Mouse (Mus musculus) liver, embryonic 15.5 days (tissue): ENCODE results near the gene Ttll12. TPM values are rescaled to one million over a fixed set of nuclear protein-coding genes. Genes with fewer than 3 reads are reported as not detected.
A peak's percentile ranks its signal among the peaks of the same experiment; 100 is the strongest.

Source experiments
- ATAC-seq: fragments of 200-750 bp; cut with Nextera tagmentation; 2 replicates; pipeline ENCODE4 v1.8.0; 2017; ENCODE audit warnings: moderate number of reproducible peaks, mild to moderate bottlenecking, moderate library complexity; ENCODE audit not compliant: insufficient read depth
- H3K27ac ChIP-seq: fragments of 300-500 bp; sonication (generic); replicated peaks from 2 replicates; pipeline ENCODE4 v1.5.1; 2015; ENCODE audit warnings: mild to moderate bottlenecking, inconsistent platforms
- H3K27me3 ChIP-seq: fragments of 300-500 bp; sonication (generic); 2 replicates; pipeline ENCODE4 v1.6.1; 2015; ENCODE audit warnings: mild to moderate bottlenecking, inconsistent platforms
- H3K36me3 ChIP-seq: fragments of 300-500 bp; sonication (generic); replicated peaks from 2 replicates; pipeline ENCODE4 v1.6.1; 2015; ENCODE audit warnings: moderate library complexity, mild to moderate bottlenecking, inconsistent platforms
- H3K4me1 ChIP-seq: fragments of 300-500 bp; sonication (generic); replicated peaks from 2 replicates; pipeline ENCODE4 v1.6.1; 2015; ENCODE audit warnings: inconsistent platforms
- H3K4me2 ChIP-seq: fragments of 300-500 bp; sonication (generic); 2 replicates; pipeline ENCODE4 v1.6.1; 2015; ENCODE audit warnings: moderate library complexity, mild to moderate bottlenecking, inconsistent platforms
- H3K4me3 ChIP-seq: fragments of 300-500 bp; sonication (generic); replicated peaks from 2 replicates; pipeline ENCODE4 v1.5.1; 2015; ENCODE audit warnings: mild to moderate bottlenecking, inconsistent platforms
- H3K9ac ChIP-seq: fragments of 300-500 bp; sonication (generic); 2 replicates; pipeline ENCODE4 v1.6.1; 2015; ENCODE audit warnings: moderate library complexity, mild to moderate bottlenecking, inconsistent platforms
- H3K9me3 ChIP-seq: fragments of 300-500 bp; sonication (generic); replicated peaks from 2 replicates; pipeline ENCODE4 v1.6.1; 2016; ENCODE audit warnings: inconsistent platforms
- WGBS: fragments of 180-500 bp; shearing (Covaris S2); methylation state at CpG from one replicate; pipeline ENCODE4 v1.1.7; 2015; ENCODE audit warnings: mixed read lengths; ENCODE audit not compliant: insufficient replicate concordance; 5-methylcytosine and 5-hydroxymethylcytosine counted together
- polyA plus RNA-seq: library from polyadenylated mRNA; unstranded; fragments of >200 nt; fragmentation: Nextera tagmentation; extraction: Ambion mirVana; gene quantifications from 2 replicates; pipeline ENCODE4 v1.2.1, GENCODE M21; 2015

Gene Ttll12
- polyA plus RNA-seq, 1 experiment from 2014 or later = 35.6 TPM

- H3K9ac ChIP-seq = no peak overlapping the region
- no peak overlapping the region for H3K27ac ChIP-seq
- H3K9me3 ChIP-seq = no peaks in the 10 kb centered on the region
- H3K4me1 ChIP-seq = no peaks in the 10 kb centered on the region
- no peaks in the 10 kb centered on the region for H3K36me3 ChIP-seq
- H3K4me2 ChIP-seq = no peak overlapping the region
- WGBS = 60% methylated on average over 3 of the region's 3 CpGs
- H3K27me3 ChIP-seq = no peaks in the 10 kb centered on the region
- no peak for ATAC-seq
- H3K4me3 ChIP-seq = no peak overlapping the region
Observed at GRCm38 (mm10) chr15:83615245-83615644, 20.3 kb upstream of the Ttll12 start.

DNA sequence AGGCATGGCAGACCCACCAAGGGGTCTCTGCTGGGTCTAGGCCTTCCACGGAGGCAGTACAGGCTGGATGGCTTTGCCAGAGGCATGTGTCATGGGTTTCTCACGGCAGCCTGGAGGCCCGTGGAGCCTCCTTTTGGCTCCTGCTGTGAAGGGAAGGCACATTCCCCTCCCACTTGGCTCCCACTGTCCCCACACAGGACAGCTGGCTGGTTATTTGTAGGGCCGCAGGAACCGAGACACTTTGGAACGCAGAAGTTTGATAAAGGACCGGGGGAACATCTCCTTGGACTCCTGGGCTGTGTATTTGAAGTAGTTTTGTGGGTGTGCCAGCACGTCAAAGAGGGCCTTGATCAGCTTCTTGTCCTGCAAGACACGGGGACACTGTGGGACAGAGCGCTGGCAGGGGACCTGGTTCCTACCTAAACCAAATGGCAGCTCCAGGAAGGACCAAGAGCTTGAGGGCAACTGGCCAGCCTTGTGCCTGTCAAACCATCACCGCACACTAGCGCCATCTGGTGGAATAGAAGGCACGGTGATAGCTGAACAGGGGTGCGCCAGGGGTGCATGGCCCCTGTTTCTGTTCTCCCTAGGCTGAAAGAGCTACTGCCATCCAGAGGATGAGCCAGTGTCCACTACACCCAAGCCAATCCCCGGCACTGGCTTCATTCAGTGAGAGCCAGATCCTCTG is 12.3 kb upstream of the Ttll12 start:
- Histone ChIP-seq H3K4me1 (peaks cover 48% of the 10 kb centered on the region), H3K9me3 (no peaks in the 10 kb centered on the region), H3K27me3 (no peaks in the 10 kb centered on the region), H3K27ac (peak overlapping the region; percentile 43), H3K4me2 (peak overlapping the region; percentile 61), H3K36me3 (no peaks in the 10 kb centered on the region), H3K4me3 (peak overlapping the region; percentile 14), H3K9ac (peak overlapping the region; percentile 34; the same call in 1 of the 2 replicates)
- WGBS = 40% methylated on average over 15 of the region's 15 CpGs
- peak; percentile 60 for ATAC-seq

DNA sequence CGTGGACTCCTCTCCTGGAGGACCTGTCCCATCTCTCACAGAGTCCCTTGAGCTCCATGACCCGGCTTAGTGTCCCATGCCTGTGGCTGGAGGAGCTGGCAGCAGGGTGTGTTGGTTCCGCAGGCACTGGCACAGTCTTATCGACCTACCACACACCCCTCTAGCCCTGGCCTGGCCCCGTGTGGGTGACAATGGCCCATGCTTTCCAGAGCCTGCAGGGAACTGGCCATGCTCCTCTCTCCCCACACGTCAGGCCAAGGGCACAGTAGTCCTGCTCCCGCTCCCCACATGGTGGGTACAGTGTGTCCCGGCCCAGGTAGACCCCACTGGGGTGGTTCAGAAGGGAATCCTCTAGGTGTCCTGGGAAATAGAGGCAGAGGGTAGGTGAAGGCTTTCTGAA is 11.7 kb upstream of the Ttll12 start:
- Histone ChIP-seq H3K4me2 (peak overlapping the region; percentile 61), H3K9ac (peak overlapping the region; percentile 34; the same call in 1 of the 2 replicates), H3K36me3 (no peaks in the 10 kb centered on the region), H3K4me1 (peaks cover 51% of the 10 kb centered on the region), H3K9me3 (no peaks in the 10 kb centered on the region), H3K27me3 (no peaks in the 10 kb centered on the region), H3K27ac (peak overlapping the region; percentile 43), H3K4me3 (peak overlapping the region; percentile 14)
- 53% methylated on average over 8 of the region's 8 CpGs for WGBS
- peak; percentile 91 for ATAC-seq

- WGBS = 80% methylated on average over 11 of the region's 11 CpGs
Observed at GRCm38 (mm10) chr15:83606216-83606615, 11.3 kb upstream of the Ttll12 start.

DNA sequence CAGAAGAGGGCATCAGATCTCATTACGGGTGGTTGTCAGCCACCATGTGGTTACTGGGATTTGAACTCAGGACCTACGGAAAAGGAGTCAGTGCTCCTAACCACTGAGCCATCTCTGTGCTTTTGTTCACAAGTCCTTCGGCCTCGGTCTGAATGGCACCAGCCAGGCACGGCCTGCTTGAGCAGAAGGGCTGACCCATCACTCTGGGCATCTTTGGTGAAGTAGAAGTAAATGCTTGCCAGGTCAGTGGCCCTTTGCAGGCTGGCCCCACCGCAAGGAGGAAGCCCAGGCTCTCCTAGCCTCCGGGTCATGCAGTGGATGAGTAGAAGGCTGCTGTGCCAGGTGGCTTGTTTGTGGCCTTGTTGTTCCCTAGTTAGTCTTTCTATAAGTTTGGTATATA is 8.5 kb upstream of the Ttll12 start:
- no peak overlapping the region for H3K4me3 ChIP-seq
- H3K9me3 ChIP-seq = no peaks in the 10 kb centered on the region
- no peak overlapping the region for H3K4me2 ChIP-seq
- H3K9ac ChIP-seq = no peak overlapping the region
- no peaks in the 10 kb centered on the region for H3K36me3 ChIP-seq
- peak overlapping the region; percentile 38; the same call in 1 of the 2 replicates for H3K27ac ChIP-seq
- 84% methylated on average over 7 of the region's 7 CpGs for WGBS
- peaks cover 66% of the 10 kb centered on the region for H3K4me1 ChIP-seq
- no peaks in the 10 kb centered on the region for H3K27me3 ChIP-seq
- ATAC-seq = no peak

More at GRCm38 (mm10) chr15:83606216-83606615, 11.3 kb upstream of the Ttll12 start:
- no peaks in the 10 kb centered on the region for H3K36me3 ChIP-seq
- peak overlapping the region; percentile 61 for H3K4me2 ChIP-seq
- peaks cover 55% of the 10 kb centered on the region for H3K4me1 ChIP-seq
- H3K9me3 ChIP-seq = no peaks in the 10 kb centered on the region
- peak; percentile 40 for ATAC-seq
- no peaks in the 10 kb centered on the region for H3K27me3 ChIP-seq
- peak overlapping the region; percentile 43 for H3K27ac ChIP-seq
- no peak overlapping the region for H3K9ac ChIP-seq
- H3K4me3 ChIP-seq = no peak overlapping the region

DNA sequence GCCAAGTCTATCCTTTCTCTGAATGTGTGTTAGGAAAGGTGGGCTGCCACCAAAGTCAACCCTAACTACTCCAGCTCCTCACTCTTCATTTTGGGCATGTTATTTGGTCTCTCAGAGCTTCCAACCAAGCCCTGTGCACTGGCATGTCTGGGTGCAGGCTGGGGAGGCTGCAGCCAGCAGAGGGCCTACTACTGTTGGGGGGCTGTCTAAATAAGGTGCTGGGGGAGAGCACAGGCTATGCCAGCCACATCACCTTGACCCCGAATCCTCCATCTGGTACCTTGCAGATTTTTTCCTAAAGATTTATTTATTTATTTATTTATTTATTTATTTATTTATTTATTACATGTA is 8.1 kb upstream of the Ttll12 start:
- H3K27ac ChIP-seq = no peak overlapping the region
- H3K27me3 ChIP-seq = no peaks in the 10 kb centered on the region
- H3K36me3 ChIP-seq = no peaks in the 10 kb centered on the region
- no peaks in the 10 kb centered on the region for H3K9me3 ChIP-seq
- WGBS = 79% methylated on average over 1 of the region's 1 CpGs
- H3K4me1 ChIP-seq = peaks cover 66% of the 10 kb centered on the region
- H3K4me2 ChIP-seq = no peak overlapping the region
- H3K9ac ChIP-seq = no peak overlapping the region
- ATAC-seq = no peak
- no peak overlapping the region for H3K4me3 ChIP-seq

DNA sequence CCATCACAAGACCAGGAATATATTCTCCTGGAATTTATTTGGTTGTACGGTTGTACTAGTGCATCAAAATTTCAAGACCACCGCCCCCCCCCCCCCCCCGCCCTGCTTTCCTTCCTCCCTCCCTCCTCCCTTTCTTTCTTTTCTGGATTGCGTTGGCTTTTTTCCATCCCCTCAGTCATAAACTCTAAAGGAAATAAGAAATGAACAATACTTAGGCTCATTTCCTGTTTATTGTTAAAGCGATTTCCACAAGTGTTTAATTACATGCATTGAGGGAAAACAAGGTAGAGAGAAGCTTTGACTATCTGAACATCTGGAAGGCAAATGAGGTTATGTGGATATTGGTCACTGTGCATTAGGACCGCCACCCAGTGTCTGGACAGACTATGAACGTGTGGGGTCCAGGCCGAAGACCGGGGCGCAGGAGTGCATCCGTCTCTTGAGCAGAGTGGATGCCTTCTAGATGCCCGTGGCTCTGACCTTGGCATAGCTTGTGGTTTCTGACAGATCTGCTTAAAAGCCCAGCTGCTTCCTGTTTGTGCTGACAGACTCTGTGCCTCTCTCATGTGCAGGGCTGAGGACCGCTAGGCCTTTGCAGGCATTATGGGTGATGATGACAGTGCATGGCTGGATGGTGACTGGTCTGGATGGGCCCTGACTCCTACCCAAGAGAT is 7.6 kb upstream of the Ttll12 start:
- Histone ChIP-seq H3K4me2 (no peak overlapping the region), H3K36me3 (peaks cover 5% of the 10 kb centered on the region), H3K4me1 (peaks cover 62% of the 10 kb centered on the region), H3K9me3 (no peaks in the 10 kb centered on the region), H3K4me3 (no peak overlapping the region), H3K9ac (no peak overlapping the region), H3K27ac (no peak overlapping the region), H3K27me3 (no peaks in the 10 kb centered on the region)
- no peak for ATAC-seq
- 44% methylated on average over 13 of the region's 13 CpGs for WGBS

GRCm38 (mm10) chr15:83601185-83601584 is 6.2 kb upstream of the Ttll12 start:
- 25% methylated on average over 4 of the region's 4 CpGs for WGBS
- peaks cover 9% of the 10 kb centered on the region for H3K36me3 ChIP-seq
- H3K4me2 ChIP-seq = no peak overlapping the region
- no peak for ATAC-seq
- H3K27me3 ChIP-seq = no peaks in the 10 kb centered on the region
- H3K9me3 ChIP-seq = no peaks in the 10 kb centered on the region
- H3K9ac ChIP-seq = no peak overlapping the region; the same call in 1 of the 2 replicates
- H3K4me3 ChIP-seq = no peak overlapping the region
- H3K4me1 ChIP-seq = peaks cover 60% of the 10 kb centered on the region
- H3K27ac ChIP-seq = peak overlapping the region; percentile 48; the same call in 1 of the 2 replicates

- no peak overlapping the region for H3K4me3 ChIP-seq
- peak overlapping the region; percentile 64 for H3K27ac ChIP-seq
- no peak overlapping the region for H3K4me2 ChIP-seq
- ATAC-seq = no peak
- no peaks in the 10 kb centered on the region for H3K9me3 ChIP-seq
- no peak overlapping the region for H3K9ac ChIP-seq
- H3K4me1 ChIP-seq = peaks cover 61% of the 10 kb centered on the region
- peaks cover 9% of the 10 kb centered on the region for H3K36me3 ChIP-seq
- WGBS = 71% methylated on average over 4 of the region's 4 CpGs
- no peaks in the 10 kb centered on the region for H3K27me3 ChIP-seq
Observed at GRCm38 (mm10) chr15:83596833-83597232, 1.9 kb upstream of the Ttll12 start.

DNA sequence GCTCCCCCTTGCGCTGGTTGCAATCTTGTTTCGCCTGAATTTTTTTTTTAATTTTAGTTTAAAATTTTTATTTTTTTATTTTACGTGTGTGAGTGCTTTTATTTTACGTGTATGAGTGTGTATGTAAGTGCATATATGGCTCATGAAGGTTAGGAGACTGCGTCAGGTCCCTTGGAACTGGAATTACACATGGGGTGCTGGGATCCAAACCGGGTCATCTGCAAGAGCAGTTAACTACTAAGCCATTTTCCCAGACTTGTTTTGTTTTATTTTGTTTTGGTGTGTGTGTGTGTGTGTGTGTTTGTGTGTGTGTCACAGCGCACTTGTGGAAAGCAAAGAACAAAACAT is 381 bp upstream of the Ttll12 start:
- peak overlapping the region; percentile 64 for H3K27ac ChIP-seq

GRCm38 (mm10) chr15:83593702-83594512 is 1.1 kb downstream of the Ttll12 start:
- peak; percentile 61 for ATAC-seq
- peaks cover 35% of the 10 kb centered on the region for H3K36me3 ChIP-seq
- peak overlapping the region; percentile 96 for H3K9ac ChIP-seq
- no peaks in the 10 kb centered on the region for H3K27me3 ChIP-seq
- H3K4me3 ChIP-seq = peak overlapping the region; percentile 96
- peaks cover 68% of the 10 kb centered on the region for H3K4me1 ChIP-seq
- WGBS = 8% methylated on average over 19 of the region's 19 CpGs
- H3K27ac ChIP-seq = peak overlapping the region; percentile 99
- no peaks in the 10 kb centered on the region for H3K9me3 ChIP-seq
- peak overlapping the region; percentile 87 for H3K4me2 ChIP-seq

More for the DNA sequence above, 381 bp upstream of the Ttll12 start:
- WGBS = 24% methylated on average over 7 of the region's 7 CpGs
- Histone ChIP-seq H3K4me3 (peak overlapping the region; percentile 96), H3K4me2 (peak overlapping the region; percentile 87), H3K36me3 (peaks cover 22% of the 10 kb centered on the region), H3K9me3 (no peaks in the 10 kb centered on the region), H3K4me1 (peaks cover 64% of the 10 kb centered on the region), H3K27me3 (no peaks in the 10 kb centered on the region), H3K9ac (peak overlapping the region; percentile 96)
- ATAC-seq = no peak
